Mouse (Mus musculus) lung, adult 2 months (tissue): ENCODE measurements around the gene Aloxe3.

Source experiments
- CTCF ChIP-seq: fragments of 200-500 bp; IDR thresholded peaks from 2 replicates; pipeline ENCODE4 v1.5.1; 2011; ENCODE audit warnings: mild to moderate bottlenecking, low read length, control low read depth; ENCODE audit not compliant: insufficient read depth
- POLR2A ChIP-seq: fragments of 200-500 bp; IDR thresholded peaks from 2 replicates; pipeline ENCODE4 v1.6.1; 2011; ENCODE audit warnings: low read depth, mild to moderate bottlenecking, control low read depth, low read length, borderline replicate concordance; ENCODE audit errors: extremely low read depth

DNA sequence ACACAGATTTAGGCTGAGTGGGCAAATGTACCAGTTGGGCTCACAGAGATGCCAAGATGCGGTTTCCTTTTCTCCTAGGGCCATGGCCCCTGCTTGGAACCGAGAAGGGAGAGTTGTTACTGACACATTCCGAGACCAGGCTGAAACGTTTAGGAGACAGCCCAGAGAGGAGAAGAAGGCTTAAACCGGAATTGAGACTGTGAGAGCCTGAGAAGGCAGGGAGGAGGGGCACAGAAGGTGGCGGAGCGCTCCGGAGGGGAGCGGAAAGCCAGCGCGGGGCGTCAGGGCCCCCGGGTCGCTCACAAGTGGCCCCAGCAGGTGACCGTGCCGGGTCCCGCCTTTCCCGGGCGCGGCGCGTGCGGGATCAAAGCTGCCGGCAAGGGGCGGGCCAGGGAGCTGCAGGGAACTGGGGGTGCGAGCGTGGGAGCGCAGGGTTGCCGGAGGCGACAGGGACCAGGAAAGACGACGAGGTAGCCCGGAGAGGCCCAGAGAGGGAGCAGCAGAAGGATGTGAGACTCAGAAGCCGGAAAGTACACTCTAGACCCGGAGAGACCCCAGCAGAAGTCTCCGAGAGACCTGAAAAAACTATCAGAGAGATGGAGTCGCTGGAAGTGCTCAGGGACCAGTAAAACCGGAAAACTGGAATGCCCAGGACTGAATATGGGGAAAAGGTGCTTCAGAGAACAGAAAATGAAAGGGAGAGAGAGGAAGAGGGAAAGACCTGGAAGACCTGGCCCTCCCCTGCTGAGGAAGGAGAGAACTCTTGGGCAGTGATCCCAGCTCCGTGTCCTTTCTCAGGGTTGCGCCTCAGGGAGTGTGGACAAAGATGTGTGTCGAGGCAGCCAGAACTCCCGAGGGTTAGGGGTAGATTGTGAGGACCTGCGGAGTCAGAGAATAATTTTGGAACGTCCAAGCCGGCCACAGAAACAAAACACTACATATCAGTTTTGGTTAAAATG, 7.7 kb upstream of the Aloxe3 start:
- TF ChIP-seq POLR2A, result 0 out of 2 replicates have a peak, but pooled peaks have one; percentile 20
- no peak for TF ChIP-seq CTCF
